Mouse (Mus musculus) embryo, embryonic 11 days (tissue): ENCODE measurements at regions not wholly inside any gene's neighbourhood (a gene's known extent, or its start where the extent isn't known, plus 50 kb on each side); places are given as distances from the start of the nearest gene placed in this dataset.

Experiments
- DNase-seq: peaks from one replicate; pipeline ENCODE4 v3.0.0-alpha.2; 2015

DNA sequence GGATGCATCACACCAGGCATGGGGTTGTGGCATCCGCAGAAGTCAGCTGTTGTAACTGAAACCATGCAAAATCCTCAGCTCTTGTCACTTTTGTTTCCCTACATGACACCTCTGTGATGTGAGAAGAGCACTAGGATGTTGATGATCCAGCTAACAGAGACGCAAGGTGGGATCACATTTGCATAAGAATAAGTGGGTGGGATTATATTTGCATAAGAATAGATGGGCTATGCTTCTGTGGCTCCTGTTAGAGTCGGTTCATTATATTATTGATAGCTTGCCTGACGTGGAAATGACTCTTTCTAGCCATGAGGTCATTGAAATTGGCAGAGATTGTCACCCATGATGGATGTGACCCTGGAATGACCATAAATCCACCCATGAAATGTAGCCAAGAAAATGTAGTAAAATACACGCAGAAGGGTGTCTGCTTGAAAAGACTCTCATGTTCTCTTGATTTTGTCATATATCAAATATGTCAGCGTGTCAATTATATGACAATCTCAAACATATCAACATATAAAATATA is 102.2 kb upstream of the Arg1 start:
- DNase-seq = no peak

DNA sequence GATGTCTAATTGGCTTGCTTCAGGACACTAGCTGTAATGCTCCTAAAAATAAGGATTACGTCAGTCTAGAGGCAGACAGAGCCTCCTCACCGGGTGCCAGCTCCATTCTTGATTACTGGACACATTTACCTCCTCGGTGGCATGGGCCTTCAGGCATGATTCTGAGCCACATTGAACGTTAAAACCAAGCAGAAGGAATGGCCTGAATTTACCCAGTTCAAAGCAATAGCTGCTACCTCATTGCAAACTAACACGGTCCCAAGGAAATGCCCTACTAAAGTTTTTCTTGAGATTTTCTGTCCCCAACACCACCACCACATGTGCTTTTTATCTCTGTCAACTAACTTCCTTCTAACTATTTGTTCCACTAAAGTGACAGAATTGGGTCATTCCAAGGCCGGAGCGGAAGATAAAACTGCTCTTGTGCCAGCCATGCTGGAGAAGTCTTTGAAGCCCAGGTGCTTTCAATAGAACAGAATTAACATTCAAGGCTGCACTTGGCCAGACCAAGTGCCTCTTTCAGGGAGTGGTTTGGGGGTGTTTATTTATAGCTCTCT is 96.4 kb upstream of the Arg1 start:
- DNase-seq = peak; percentile 48

DNA sequence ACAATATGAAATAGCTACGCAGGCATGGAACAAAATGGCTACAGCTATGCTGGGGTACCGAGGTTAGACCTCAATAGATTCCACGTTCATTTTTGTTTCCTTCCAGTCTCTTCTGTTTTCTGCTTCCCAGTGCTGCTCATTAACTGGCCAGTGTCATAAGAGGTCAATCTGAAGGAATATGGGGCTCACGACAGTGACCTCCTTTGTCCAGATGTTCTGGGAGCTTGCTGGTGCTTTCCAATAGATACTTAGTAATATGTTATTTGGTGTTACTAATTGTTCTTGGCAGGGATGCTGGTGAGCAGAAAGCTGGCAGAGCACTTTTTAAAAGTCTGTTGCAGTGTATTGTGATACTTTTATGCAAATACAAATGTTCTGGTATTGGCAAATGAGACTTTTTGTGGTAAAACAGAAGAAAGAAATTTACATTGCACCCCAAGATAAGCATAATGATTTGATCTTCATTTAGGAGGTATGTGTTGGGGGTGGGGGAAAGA is 95.8 kb upstream of the Arg1 start:
- no peak for DNase-seq

DNA sequence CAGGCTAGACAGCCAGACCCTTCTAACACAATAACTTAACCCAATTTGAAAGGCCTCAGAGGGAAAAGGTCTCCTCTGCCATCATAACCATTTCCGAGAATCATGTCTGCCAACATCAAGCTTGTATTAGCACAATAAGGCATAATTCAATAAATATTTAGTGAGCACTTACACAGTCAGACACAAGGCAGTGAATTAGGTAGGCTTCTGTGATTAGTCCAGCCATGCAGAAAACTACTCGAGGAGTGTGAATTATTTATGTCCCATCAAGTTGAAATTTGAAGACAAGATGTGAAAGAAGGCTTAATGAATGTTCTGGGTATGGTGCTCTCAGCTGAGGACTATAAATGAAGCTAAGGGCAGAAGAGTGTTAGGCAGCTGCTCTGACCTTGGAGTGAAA is 91.7 kb upstream of the Arg1 start:
- no peak for DNase-seq

DNA sequence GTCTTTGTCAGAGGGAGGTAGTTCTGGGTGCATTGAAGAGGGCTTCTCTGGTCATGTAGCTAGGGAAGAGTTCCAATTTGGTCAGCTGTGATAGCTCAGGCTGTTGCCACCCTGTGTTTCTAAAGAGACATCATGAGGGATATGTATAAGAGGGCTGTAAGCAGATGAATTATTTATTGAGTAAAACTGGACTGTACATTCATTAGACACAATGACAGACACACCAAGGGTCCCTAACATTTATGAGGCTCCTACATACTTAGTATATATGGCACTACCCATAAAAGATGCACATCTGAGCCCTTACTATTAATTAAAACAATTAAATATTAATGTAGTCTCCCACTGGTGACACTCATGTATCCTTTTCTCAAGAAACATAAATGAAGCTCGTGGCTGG is 90.6 kb upstream of the Arg1 start:
- DNase-seq = no peak

DNA sequence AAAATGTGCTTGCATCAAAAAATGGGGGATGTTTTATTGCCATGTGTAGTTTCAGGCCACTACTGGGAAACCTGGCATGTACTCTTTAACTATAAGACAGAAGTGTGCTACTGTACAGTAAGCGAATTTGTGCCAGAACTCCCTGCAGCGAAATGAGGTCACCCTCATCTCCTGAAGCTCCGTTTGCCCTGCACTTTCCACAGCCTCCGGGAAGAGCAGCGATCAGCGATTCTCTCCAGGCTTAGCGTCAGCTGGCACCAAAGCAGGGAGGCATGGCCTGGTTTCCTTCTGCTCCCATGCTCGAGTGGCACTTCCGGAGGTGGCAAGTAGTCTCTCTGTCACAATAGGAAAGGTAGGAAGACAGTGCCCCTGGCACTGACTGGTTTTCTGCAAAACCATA is 88.8 kb upstream of the Arg1 start:
- DNase-seq = no peak

DNA sequence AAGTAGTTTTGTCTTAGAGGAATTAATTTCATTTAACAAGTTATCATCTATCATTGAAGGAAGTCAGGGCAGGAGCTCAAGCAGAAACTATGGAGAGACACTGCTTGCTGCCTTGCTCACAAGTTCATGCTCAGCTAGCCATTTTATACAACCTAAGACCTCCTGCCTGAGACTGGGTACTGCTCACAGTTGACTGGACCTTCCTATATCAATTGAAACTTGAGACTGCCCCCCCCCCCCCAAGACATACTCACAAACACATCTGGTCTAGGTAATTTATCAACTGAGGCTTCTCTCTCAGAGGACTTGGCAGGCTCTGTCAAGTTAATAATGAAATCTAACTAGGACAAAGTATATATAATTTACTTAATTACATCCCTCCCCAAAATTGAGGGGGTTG is 84.8 kb upstream of the Arg1 start:
- DNase-seq = no peak

DNA sequence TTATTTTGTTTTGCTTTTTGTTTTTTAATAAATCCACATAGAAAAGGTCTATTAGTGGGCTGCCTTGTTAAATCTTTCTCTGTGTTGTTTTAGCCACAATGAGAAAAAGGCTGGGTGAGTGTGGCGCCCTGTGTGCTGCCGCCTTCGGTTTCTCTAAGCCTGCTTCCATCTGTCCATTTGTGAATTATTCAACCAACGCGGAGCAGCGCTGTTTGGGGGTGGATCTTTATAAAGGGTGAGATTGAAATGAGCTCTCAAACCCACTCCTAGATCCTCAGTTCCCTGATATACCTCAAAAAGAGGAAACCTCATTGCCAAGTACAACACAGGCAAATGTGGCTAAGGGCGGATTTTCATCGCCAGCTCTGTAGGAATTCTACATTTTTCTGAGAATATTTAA is 74.0 kb upstream of the Arg1 start:
- DNase-seq = no peak

DNA sequence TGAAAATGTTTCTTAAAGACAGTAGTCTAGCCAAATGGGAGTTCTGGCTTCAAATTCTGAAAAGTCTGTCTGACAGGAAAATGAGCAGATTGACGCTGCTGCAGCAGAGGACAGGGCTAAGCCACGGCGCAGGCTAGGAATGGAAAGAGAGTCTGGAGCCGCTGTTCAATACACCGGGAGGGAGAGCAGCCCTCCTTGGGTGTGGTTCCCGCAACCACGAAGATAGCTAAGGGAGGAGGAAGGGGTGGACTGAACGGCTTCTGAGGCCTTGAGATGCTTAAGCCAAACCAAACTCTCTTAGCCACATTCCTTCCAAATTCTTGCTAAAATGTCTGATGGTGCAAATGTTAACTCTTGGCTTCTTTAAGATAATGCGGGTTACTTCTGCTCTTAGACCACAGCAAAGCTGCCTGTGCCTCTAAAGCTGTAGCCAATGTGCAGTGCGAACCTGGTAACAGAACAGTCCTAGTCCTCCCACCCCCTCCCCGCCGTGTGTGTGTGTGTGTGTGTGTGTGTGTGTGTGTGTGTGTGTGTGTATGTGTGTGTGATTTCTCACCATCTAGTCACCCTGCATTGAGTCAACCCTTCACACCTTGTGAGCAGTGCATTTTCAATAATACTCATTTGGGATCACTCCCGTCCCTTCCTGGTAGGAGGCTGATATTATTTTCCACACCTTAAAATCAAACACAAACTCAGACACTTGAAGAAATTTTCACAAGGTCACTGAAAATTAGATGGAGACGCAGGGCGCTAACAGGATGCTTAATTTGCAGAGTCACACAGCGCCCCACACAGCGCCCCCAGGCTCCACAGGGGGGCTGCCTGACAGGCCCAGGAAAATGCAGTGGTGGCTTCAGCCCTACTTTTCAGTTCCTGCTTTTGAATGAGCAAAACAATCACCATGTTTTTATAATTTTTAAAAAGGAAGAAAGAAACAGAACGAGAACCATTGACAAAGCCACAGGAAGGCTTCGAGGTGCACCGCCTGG is 73.2 kb upstream of the Arg1 start:
- no peak for DNase-seq

DNA sequence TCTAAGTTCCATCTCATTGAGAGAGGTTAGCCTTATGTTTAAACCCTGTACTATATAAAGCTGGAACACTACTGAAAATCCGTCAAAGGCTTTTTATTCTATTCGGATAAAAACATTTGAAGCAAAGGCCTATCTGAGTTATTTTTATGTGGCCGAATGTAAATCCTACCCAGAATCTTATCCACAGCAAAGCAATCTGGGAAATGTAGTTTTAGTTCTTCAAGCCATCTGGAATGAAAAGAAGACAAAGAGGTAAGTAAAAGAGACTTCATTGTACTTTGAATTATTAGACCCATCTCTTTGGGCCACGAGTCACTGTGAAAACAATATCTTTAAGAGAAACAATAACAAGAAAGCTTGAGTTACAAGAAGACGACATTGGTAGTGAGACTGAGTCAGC is 72.5 kb upstream of the Arg1 start:
- DNase-seq = no peak

DNA sequence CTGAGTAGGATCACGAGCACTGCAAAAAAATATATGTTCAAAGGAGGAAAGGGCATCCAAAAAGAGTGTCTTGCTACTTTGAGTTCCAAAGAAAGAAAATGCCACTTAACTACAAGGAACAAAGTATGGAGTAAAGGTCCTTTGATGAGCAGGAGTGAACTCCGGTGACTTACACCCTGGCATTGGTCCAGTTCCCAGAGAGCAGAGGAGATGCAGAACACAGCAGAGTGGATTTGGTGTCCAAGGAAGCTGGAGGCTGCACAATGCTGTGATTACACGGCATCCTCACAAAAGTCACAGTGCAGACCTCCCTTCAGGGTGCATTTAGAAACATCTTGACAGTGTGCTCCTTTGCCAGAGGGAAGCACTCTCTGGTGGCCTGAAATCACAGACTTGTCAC is 70.4 kb upstream of the Arg1 start:
- no peak for DNase-seq

DNA sequence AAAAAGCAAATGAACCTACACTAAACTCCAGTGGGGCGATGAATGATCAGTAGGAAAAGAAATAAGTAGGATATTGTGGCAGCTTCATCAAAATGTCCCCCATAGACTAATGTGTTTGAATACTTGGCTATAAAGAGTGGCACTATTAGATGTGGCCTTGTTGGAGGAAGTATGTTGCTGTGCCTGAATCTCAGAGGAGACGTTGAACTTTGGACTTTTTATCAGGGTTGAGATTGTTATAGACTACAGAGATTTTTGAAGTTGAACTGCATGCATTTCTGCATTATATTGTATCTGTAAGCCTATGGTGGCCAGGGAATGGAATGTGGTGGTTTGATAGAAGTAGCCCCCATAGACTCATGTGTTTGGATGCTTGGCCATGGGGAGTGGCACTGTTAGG is 68.5 kb upstream of the Arg1 start:
- DNase-seq = no peak

DNA sequence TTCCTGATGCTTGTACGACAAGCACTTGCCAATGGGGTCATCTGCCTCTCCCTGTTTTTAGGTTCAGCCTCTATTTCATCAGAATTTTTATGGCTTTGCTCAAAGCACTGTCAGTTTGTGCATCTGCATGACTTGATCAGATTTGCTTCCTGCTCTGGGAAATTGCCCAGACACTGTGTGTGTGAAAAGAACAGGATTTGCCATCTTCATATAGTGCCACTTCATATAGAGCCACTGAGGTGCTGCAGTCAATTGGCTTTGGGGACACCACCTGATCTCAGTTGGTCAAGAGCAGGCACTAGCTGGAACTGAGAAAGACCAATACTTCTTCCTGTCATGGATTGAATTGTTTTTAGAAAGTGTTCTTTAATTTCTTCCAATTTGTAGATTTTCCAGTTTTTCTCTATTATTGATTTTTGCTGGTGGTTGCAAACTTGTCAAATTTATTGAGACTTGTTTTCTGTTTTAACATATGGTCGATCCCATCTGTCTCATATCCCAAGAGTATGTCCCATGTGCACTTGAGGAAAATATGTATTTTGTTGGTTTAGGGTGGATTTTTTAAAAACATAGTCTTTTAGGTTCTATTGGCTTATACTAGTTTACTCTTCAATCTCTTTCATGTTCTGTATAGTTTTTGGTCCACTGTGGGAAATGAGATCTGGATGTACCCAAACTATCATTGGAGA is 62.8 kb upstream of the Arg1 start:
- DNase-seq = no peak

DNA sequence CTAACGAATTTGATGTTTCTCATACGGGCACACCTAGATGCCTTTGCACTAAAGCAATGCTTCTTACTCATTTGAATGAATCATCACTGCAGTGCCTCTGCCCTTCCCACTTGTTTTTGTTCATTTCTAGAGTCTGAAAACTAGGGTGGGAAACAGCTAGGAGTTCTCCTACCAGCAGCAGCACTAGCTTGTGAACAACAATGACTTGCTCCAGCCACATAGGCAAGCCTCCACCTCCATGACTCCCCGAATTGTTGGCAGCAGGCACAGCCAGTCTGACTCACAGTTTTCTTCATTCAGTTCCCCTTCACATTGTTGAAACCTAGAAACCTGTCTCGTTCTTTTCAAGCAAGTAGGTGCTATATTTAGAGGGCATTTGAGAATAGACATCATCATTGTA is 57.5 kb upstream of the Arg1 start:
- DNase-seq = no peak

DNA sequence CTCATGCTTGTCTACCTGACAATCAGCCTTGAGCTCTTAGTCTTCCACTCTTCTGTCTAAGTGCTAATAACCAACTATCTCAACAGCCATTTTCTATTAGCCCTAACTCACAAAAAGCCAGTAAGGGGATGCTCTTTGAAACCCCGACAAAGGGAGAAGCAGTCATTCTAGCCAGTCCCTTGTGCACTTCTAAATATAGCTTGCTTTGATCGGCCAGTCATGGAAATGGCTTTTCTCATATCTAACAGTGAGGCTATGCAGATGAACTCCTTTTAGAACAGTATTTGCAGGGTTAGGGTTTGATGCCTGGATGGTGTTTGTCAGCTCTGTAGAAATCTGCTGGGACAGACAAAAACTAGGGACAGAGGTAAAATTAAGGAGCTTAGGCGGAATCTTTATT is 54.5 kb upstream of the Arg1 start:
- no peak for DNase-seq
